Mouse (Mus musculus): Measurements from ENCODE around the gene Cacna1c. TPM values are rescaled to one million over a fixed set of nuclear protein-coding genes. Genes with fewer than 3 reads are reported as not detected.

The Cacna1c gene
- polyA plus RNA-seq, 1 experiment = not detected

- TF ChIP-seq USF1 (IDR thresholded peaks at IDR 0.05; ENCODE audit: low read depth) = no peak
- no peak for TF ChIP-seq SRF (IDR thresholded peaks at IDR 0.05; ENCODE audit: control insufficient read depth, insufficient read length, low read depth)
- no peak for TF ChIP-seq MYOG (IDR thresholded peaks at IDR 0.05; ENCODE audit: control insufficient read depth in 1 of 3, insufficient read depth in 1 of 3, insufficient read length in 2 of 3, low read depth in 2 of 3)
- no peak for TF ChIP-seq E2F4 (IDR thresholded peaks at IDR 0.05; ENCODE audit: insufficient read depth)
- TF ChIP-seq TCF12 (IDR thresholded peaks at IDR 0.05; ENCODE audit: insufficient read depth, poor library complexity, severe bottlenecking) = no peak
- no peak for TF ChIP-seq POLR2A (IDR thresholded peaks at IDR 0.05; ENCODE audit: insufficient read length, low read depth)
- TF ChIP-seq TCF3 (IDR thresholded peaks at IDR 0.05; ENCODE audit: insufficient read length, low read depth) = no peak
- TF ChIP-seq CEBPB (IDR thresholded peaks at IDR 0.05; ENCODE audit: insufficient read depth, poor library complexity, severe bottlenecking) = no peak
- TF ChIP-seq MAX (IDR thresholded peaks at IDR 0.05; ENCODE audit: low read depth) = no peak
- no peak for TF ChIP-seq REST (IDR thresholded peaks at IDR 0.05; ENCODE audit: insufficient read depth, insufficient read length)
- TF ChIP-seq POLR2AphosphoS2 (IDR thresholded peaks at IDR 0.05; ENCODE audit: insufficient read length, low read depth) = no peak
- TF ChIP-seq MYOD1 (IDR thresholded peaks at IDR 0.05; ENCODE audit: control insufficient read depth in 1 of 3, insufficient read length in 2 of 3, low read depth in 2 of 3) = no peak
- Histone ChIP-seq H3K36me3 (ENCODE audit: control insufficient read depth, insufficient read depth) (no peaks in the 10 kb centered on the region), H3K79me2 (ENCODE audit: control insufficient read depth, insufficient read depth) (no peaks in the 10 kb centered on the region), H3ac (ENCODE audit: control insufficient read depth, insufficient read length) (no peak overlapping the region), H3K4me3 (no peak overlapping the region), H3K4me2 (ENCODE audit: low read depth) (no peak overlapping the region), H3K27me3 (ENCODE audit: control insufficient read depth, insufficient read depth, insufficient read length) (no peaks in the 10 kb centered on the region)
These were observed 471.3 kb downstream of the Cacna1c start for GRCm38 (mm10) chr6:118724908-118725307.

DNA sequence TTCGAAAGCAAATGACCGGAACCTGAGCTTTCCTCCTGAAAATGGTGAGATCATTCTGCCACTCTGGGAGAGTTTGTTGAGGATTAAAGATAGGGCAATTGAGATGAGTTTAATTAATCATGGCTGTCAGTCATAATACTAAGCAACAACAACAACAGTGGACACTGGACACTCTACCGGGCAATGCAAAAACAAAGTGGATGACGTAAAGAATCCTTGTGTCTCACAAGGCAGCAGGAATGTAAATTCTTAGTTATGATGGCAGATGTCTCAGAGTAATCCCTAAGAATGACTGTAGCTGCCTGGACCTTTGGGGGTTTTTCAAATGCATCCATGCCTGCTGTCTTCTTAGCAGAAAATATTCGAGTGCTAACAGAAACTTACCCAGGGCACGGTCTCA, 471.8 kb downstream of the Cacna1c start:
- no peaks in the 10 kb centered on the region for H3K27me3 ChIP-seq (ENCODE audit: control insufficient read depth, insufficient read depth, insufficient read length)
- H3K4me3 ChIP-seq = no peak overlapping the region
- H3K4me2 ChIP-seq (ENCODE audit: low read depth) = no peak overlapping the region
- no peak overlapping the region for H3ac ChIP-seq (ENCODE audit: control insufficient read depth, insufficient read length)
- no peaks in the 10 kb centered on the region for H3K79me2 ChIP-seq (ENCODE audit: control insufficient read depth, insufficient read depth)
- no peak for TF ChIP-seq SRF (IDR thresholded peaks at IDR 0.05; ENCODE audit: control insufficient read depth, insufficient read length, low read depth)
- TF ChIP-seq TCF3 (IDR thresholded peaks at IDR 0.05; ENCODE audit: insufficient read length, low read depth) = no peak
- TF ChIP-seq MAX (IDR thresholded peaks at IDR 0.05; ENCODE audit: low read depth) = no peak
- no peak for TF ChIP-seq USF1 (IDR thresholded peaks at IDR 0.05; ENCODE audit: low read depth)
- TF ChIP-seq MYOD1 (IDR thresholded peaks at IDR 0.05; ENCODE audit: control insufficient read depth in 1 of 3, insufficient read length in 2 of 3, low read depth in 2 of 3) = no peak
- TF ChIP-seq CEBPB (IDR thresholded peaks at IDR 0.05; ENCODE audit: insufficient read depth, poor library complexity, severe bottlenecking) = no peak
- H3K36me3 ChIP-seq (ENCODE audit: control insufficient read depth, insufficient read depth) = no peaks in the 10 kb centered on the region

DNA sequence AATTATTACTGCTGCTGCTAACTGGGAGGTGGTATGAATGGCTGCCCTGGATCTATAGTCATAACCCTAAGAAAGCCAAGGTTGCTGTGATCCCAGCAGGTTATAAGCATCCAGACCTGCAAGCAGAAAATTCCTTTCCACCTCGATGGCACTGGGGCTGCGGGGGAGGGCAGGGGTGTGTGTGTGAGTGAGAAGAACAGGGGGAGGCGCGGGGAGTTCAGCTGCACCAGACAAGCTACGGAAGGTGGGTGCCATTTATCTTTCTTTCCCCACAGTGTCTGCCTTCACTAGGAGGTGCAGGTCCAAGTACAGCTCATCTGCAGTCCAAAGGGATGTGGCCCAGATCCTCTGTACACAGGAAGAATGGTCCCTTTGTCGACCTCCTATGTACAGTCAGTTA, 473.9 kb downstream of the Cacna1c start:
- Histone ChIP-seq H3K36me3 (ENCODE audit: control insufficient read depth, insufficient read depth) (no peaks in the 10 kb centered on the region), H3K4me3 (no peak overlapping the region), H3K27me3 (ENCODE audit: control insufficient read depth, insufficient read depth, insufficient read length) (no peaks in the 10 kb centered on the region), H3ac (ENCODE audit: control insufficient read depth, insufficient read length) (no peak overlapping the region), H3K79me2 (ENCODE audit: control insufficient read depth, insufficient read depth) (no peaks in the 10 kb centered on the region), H3K4me2 (ENCODE audit: low read depth) (no peak overlapping the region)
- TF ChIP-seq E2F4 (IDR thresholded peaks at IDR 0.05; ENCODE audit: insufficient read depth) (no peak), USF1 (IDR thresholded peaks at IDR 0.05; ENCODE audit: low read depth) (no peak), TCF12 (IDR thresholded peaks at IDR 0.05; ENCODE audit: insufficient read depth, poor library complexity, severe bottlenecking) (no peak), MYOD1 (IDR thresholded peaks at IDR 0.05; ENCODE audit: control insufficient read depth in 1 of 3, insufficient read length in 2 of 3, low read depth in 2 of 3) (no peak), MYOG (IDR thresholded peaks at IDR 0.05; ENCODE audit: control insufficient read depth in 1 of 3, insufficient read depth in 1 of 3, insufficient read length in 2 of 3, low read depth in 2 of 3) (no peak), MAX (IDR thresholded peaks at IDR 0.05; ENCODE audit: low read depth) (no peak), POLR2AphosphoS2 (IDR thresholded peaks at IDR 0.05; ENCODE audit: insufficient read length, low read depth) (no peak), REST (IDR thresholded peaks at IDR 0.05; ENCODE audit: insufficient read depth, insufficient read length) (no peak), SRF (IDR thresholded peaks at IDR 0.05; ENCODE audit: control insufficient read depth, insufficient read length, low read depth) (no peak), TCF3 (IDR thresholded peaks at IDR 0.05; ENCODE audit: insufficient read length, low read depth) (no peak), POLR2A (IDR thresholded peaks at IDR 0.05; ENCODE audit: insufficient read length, low read depth) (no peak), CEBPB (IDR thresholded peaks at IDR 0.05; ENCODE audit: insufficient read depth, poor library complexity, severe bottlenecking) (no peak)

DNA sequence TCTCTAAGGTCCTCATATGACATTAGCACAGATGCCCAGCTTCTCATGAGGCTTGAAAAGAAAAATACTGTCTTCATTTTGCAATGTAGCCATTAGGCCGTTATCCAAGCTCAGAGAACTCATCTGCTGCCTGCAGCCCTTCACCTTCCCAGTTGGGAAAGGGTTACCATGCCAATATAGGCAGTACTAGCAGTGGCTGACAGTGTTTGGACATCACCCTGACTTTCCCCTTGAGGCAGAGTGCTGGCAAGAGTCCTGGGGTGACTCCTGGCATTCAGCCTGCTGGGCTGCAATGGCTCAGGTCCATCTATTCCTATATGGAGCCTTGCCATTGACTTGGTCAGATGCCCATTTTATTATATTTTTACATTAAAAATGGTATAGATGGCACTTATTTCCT, 476.7 kb downstream of the Cacna1c start:
- Histone ChIP-seq H3K4me3 (no peak overlapping the region), H3K4me2 (ENCODE audit: low read depth) (no peak overlapping the region), H3K27me3 (ENCODE audit: control insufficient read depth, insufficient read depth, insufficient read length) (no peaks in the 10 kb centered on the region), H3K79me2 (ENCODE audit: control insufficient read depth, insufficient read depth) (no peaks in the 10 kb centered on the region), H3K36me3 (ENCODE audit: control insufficient read depth, insufficient read depth) (no peaks in the 10 kb centered on the region), H3ac (ENCODE audit: control insufficient read depth, insufficient read length) (no peak overlapping the region)
- no peak for TF ChIP-seq SRF (IDR thresholded peaks at IDR 0.05; ENCODE audit: control insufficient read depth, insufficient read length, low read depth)
- no peak for TF ChIP-seq TCF3 (IDR thresholded peaks at IDR 0.05; ENCODE audit: insufficient read length, low read depth)
- TF ChIP-seq TCF12 (IDR thresholded peaks at IDR 0.05; ENCODE audit: insufficient read depth, poor library complexity, severe bottlenecking) = no peak
- no peak for TF ChIP-seq E2F4 (IDR thresholded peaks at IDR 0.05; ENCODE audit: insufficient read depth)
- TF ChIP-seq POLR2AphosphoS2 (IDR thresholded peaks at IDR 0.05; ENCODE audit: insufficient read length, low read depth) = no peak
- no peak for TF ChIP-seq REST (IDR thresholded peaks at IDR 0.05; ENCODE audit: insufficient read depth, insufficient read length)
- TF ChIP-seq POLR2A (IDR thresholded peaks at IDR 0.05; ENCODE audit: insufficient read length, low read depth) = no peak
- no peak for TF ChIP-seq CEBPB (IDR thresholded peaks at IDR 0.05; ENCODE audit: insufficient read depth, poor library complexity, severe bottlenecking)
- no peak for TF ChIP-seq MAX (IDR thresholded peaks at IDR 0.05; ENCODE audit: low read depth)
- no peak for TF ChIP-seq USF1 (IDR thresholded peaks at IDR 0.05; ENCODE audit: low read depth)
- no peak for TF ChIP-seq MYOD1 (IDR thresholded peaks at IDR 0.05; ENCODE audit: control insufficient read depth in 1 of 3, insufficient read length in 2 of 3, low read depth in 2 of 3)
- TF ChIP-seq MYOG (IDR thresholded peaks at IDR 0.05; ENCODE audit: control insufficient read depth in 1 of 3, insufficient read depth in 1 of 3, insufficient read length in 2 of 3, low read depth in 2 of 3) = no peak

GRCm38 (mm10) chr6:118713286-118713685, 482.9 kb downstream of the Cacna1c start:
- Histone ChIP-seq H3ac (ENCODE audit: control insufficient read depth, insufficient read length) (no peak overlapping the region), H3K4me3 (no peak overlapping the region), H3K79me2 (ENCODE audit: control insufficient read depth, insufficient read depth) (no peaks in the 10 kb centered on the region), H3K4me2 (ENCODE audit: low read depth) (no peak overlapping the region), H3K27me3 (ENCODE audit: control insufficient read depth, insufficient read depth, insufficient read length) (no peaks in the 10 kb centered on the region), H3K36me3 (ENCODE audit: control insufficient read depth, insufficient read depth) (no peaks in the 10 kb centered on the region)
- TF ChIP-seq REST (IDR thresholded peaks at IDR 0.05; ENCODE audit: insufficient read depth, insufficient read length) (no peak), POLR2AphosphoS2 (IDR thresholded peaks at IDR 0.05; ENCODE audit: insufficient read length, low read depth) (no peak), SRF (IDR thresholded peaks at IDR 0.05; ENCODE audit: control insufficient read depth, insufficient read length, low read depth) (no peak), MYOD1 (IDR thresholded peaks at IDR 0.05; ENCODE audit: control insufficient read depth in 1 of 3, insufficient read length in 2 of 3, low read depth in 2 of 3) (no peak), POLR2A (IDR thresholded peaks at IDR 0.05; ENCODE audit: insufficient read length, low read depth) (no peak), TCF3 (IDR thresholded peaks at IDR 0.05; ENCODE audit: insufficient read length, low read depth) (no peak), MYOG (IDR thresholded peaks at IDR 0.05; ENCODE audit: control insufficient read depth in 1 of 3, insufficient read depth in 1 of 3, insufficient read length in 2 of 3, low read depth in 2 of 3) (no peak), TCF12 (IDR thresholded peaks at IDR 0.05; ENCODE audit: insufficient read depth, poor library complexity, severe bottlenecking) (no peak), E2F4 (IDR thresholded peaks at IDR 0.05; ENCODE audit: insufficient read depth) (no peak)

Measured in myocyte (in vitro differentiated cells).